Mouse (Mus musculus) T-helper 1 cell (primary cell): Measurements from ENCODE around the gene Tom1.

Source experiments
- in situ Hi-C: fragments of 300-600 bp; cut with MboI, MseI; formaldehyde crosslinking; loops from one replicate; pipeline ENCODE4 v1.15.1; 2025; ENCODE audit warnings: high pct_unique_total_duplicates

Gene Tom1

GRCm38 (mm10) chr8:75042171-75042570, 8.7 kb downstream of the Tom1 start:
- in situ Hi-C loops, result no loop called here

DNA sequence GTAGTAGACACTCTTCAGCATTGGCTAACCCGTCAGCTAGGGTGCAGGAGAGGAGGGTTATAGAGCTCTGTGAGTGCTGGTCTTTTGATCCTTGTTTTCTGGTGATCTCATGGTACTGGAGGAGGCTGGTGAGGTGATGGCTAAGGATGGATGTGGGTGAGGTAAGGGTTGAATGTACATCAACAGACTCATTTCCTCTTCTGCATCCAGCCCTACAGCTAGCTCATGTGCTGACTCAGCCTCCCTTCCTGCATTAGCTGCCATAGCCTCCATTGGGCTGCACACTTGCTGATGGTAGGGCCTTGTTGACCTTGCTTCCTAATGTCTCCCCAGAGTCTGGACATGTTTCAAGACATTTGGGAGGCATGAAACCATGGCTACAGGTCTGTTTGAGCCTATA, 9.5 kb downstream of the Tom1 start:
- in situ Hi-C loops, result no loop called here

GRCm38 (mm10) chr8:75046303-75046702, 12.8 kb downstream of the Tom1 start:
- in situ Hi-C loops, result no loop called here

GRCm38 (mm10) chr8:75047784-75048183, 14.3 kb downstream of the Tom1 start:
- in situ Hi-C loops, result no loop called here

DNA sequence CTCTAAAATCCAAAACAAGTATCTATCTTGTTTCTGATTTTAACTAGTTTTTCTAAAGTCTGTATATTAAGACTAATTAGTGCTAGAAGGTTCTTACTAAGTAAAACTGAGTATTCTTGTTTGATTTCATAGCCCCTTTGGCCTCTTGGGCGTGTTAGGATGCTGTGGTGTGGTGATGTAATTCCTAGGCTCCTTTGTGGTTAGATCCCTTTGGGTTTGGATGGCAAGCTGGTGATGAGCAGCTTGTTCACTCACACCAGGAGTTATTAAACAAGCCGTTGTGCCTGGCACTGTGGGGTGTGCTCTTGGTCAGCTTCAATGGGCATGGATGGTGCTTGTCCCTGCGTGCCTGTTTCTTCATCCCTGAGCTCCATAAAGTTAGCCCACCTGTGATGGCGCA, 19.8 kb downstream of the Tom1 start:
- in situ Hi-C loops, result loop anchor here (10.0 kb wide), 1 partner anchor 1119 kb away; no protein-coding TSS in a partner anchor

- in situ Hi-C loops, result loop anchor here (10.0 kb wide), 1 partner anchor 1121 kb away; no protein-coding TSS in a partner anchor
Measured at GRCm38 (mm10) chr8:75055673-75056072, 22.2 kb downstream of the Tom1 start.

GRCm38 (mm10) chr8:75060022-75060421, 26.5 kb downstream of the Tom1 start:
- in situ Hi-C loops, result no loop called here

- in situ Hi-C loops, result no loop called here
Measured at GRCm38 (mm10) chr8:75060815-75061214, 27.3 kb downstream of the Tom1 start.

- in situ Hi-C loops, result no loop called here
Measured at GRCm38 (mm10) chr8:75063290-75063689, 29.8 kb downstream of the Tom1 start.

- in situ Hi-C loops, result no loop called here
Measured at GRCm38 (mm10) chr8:75064790-75065189, 31.3 kb downstream of the Tom1 start.

DNA sequence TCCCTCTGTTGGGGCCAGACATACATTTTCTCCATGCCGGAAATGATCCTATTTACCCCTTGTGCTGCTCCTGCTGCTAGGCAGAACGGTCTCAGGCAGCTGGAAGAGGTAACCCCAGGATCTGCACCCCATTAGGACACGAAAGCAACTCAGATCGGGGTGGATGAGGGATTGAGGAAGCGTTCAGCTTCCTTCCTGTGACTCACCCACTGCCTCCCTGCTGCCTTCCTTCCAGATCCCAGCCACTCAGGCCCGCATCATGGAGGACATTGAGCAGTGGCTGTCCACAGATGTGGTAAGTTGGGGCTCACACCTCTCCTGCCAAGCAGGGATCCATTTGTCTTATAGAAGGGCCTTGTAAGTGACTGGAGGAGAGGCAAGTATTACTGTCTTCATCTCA, 33.8 kb downstream of the Tom1 start:
- in situ Hi-C loops, result no loop called here

DNA sequence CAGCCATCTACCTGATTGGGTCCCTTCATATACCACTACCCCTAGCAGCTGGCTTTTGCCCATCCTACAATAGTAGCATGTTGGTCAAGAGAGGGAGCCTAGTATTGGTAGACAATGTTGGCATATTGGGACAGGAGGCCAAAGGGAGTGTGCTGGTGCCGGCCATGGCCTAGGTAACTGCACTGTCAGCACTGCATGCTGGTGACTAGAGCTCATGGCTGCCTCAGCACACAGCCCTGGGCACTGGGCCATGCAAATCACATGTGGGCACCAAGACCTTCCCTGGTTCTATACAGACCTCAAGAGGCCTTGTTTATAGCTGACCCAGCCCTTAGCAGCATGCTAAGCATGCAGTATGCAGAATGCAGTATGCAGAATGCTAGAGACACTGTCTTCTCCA, 36.8 kb downstream of the Tom1 start:
- in situ Hi-C loops, result loop anchor here (5.0 kb wide), 2 partner anchors 42 to 147 kb away; no protein-coding TSS in a partner anchor

- in situ Hi-C loops, result loop anchor here (5.0 kb wide), 2 partner anchors 41 to 146 kb away; no protein-coding TSS in a partner anchor
Measured at GRCm38 (mm10) chr8:75071627-75072346, 38.3 kb downstream of the Tom1 start.

GRCm38 (mm10) chr8:75074876-75075275, 41.4 kb downstream of the Tom1 start:
- in situ Hi-C loops, result loop anchor here (5.0 kb wide), 2 partner anchors 37 to 142 kb away; no protein-coding TSS in a partner anchor

DNA sequence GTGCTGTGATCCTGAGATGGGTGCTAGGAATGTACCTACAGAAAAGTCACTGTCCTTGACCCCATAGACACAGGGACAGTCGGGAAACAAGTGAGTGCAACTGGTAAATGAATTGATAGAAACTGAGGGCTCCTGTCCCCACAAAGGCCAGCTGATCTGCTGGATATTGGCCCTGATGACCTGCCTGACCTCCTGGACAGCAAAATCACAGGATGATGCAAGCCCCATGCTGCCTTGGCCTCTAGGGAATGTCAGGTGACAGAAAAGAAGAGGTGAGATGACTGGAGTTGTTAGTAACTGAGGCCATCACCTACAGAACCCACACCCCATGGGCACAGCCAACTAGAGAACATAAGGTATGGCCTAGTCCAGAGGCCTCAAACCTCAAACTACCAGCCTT, 44.7 kb downstream of the Tom1 start:
- in situ Hi-C loops, result no loop called here

- in situ Hi-C loops, result no loop called here
Measured at GRCm38 (mm10) chr8:75078851-75079250, 45.3 kb downstream of the Tom1 start.

- in situ Hi-C loops, result no loop called here
Measured at GRCm38 (mm10) chr8:75081364-75082040, 48.0 kb downstream of the Tom1 start.

DNA sequence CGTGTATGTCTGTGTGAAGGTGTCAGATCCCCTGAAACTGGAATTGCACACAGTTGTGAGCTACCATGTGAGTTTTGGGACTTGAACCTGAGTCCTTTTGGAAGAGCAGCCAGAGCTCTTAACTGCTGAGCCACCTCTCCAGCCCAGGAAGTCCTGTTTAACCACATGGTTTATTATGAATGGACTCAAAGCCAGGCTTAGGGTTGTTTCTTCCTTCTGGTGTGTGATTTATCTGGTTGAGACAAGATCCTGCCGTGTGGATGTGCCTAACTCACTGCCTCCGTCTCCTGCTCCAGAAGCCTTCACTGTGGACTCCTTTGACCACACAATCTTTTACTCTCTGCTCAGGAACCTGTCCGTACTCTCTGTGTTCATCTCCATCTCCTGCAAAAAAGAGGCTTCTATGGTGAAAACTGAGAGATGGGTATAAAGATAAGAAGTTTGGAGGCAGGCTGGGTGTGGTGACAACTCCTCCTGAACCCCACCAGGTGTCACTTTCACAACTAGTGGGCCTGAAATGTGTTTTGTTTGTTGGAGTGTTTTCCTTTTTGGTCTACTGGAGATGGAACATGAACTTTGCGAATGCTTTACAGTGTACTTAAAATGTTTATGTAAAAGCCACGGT, 48.8 kb downstream of the Tom1 start:
- in situ Hi-C loops, result no loop called here

DNA sequence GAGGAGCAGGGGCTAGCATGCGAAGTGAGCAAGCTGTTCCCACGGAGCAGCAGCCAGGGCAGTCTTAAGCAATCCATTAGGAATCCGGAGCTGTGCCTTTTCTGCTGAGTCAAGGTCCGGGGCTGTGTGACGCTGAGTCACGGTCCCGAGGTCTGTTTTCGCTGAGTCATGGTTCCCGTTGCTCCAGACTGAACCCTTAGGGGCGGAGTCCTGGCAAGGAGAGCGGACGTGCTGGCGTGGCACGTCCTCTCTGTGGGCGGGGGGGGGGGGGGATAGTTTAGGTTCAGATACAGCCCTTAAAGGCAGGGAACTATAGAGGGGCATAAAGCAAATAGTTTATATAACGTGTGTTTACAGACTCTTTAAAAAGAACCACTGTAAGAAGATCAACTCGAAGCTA, 50.3 kb downstream of the Tom1 start:
- in situ Hi-C loops, result no loop called here

DNA sequence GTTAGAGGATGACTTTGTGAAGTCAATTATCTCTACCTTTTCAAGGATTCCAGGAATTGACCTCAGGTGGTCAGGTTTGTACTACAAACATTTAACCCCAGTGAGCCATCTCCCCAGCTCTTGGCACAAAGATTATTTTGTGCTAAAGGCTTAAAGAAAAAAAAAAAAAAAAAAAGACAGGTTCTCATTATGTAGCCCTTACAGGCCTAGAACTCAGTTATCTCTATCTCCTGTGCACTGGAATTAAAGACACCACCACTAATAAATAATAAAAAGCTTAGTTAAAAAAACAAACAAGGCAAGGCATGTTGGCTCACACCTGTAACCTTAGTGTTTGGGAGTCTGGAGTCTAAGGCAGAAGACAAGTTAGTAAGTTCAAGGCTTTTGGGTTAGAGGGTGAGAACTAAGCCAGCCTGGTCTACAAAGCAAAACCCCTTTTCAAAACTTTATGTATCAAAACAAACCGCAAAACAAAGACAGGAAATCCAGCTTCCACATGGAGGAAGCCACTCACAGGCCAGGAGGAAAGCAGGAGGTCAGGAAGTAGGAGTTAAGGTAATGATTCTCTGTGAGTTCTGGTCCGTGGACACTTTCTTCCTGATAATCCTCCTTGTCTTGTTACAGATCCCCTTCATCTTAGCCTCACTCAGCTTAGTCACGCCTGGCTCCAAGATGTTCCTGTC, 51.0 kb downstream of the Tom1 start:
- in situ Hi-C loops, result no loop called here

DNA sequence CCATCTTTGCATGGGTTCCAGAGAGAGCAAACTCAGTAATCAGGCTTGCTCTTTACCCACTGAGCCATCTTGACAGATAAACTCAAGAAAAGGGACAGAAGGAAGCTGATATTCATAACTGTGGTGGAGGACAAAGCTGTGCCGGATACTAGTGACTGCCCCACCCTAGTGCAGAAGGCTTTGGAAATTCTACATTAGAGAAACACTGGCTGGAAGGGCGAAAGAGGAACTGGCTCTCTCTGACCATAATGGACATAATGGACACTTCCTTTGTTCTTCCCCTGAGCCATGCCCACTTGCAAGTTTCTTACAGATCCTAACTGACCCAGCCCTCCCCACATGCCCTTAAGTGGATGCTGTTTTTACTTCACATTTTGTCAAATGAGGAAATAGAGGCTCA, 52.5 kb downstream of the Tom1 start:
- in situ Hi-C loops, result no loop called here

DNA sequence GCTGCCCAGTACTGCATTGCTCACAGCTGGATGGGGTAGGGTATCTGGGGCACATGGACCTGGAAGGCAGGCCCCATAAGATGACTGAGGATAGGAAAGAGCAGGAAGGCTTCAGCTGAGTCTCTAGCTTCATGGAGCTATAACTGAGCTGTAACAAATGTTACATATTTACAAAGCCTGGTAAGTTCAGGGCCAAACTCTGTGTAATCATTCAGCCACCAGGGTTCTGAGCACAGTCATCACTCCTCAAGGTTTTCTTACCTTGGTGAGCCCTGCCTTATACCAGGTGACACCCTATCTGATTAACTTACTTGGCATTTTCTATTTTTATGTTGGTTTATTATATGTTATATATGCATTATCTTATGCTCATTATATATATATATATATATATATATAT, 53.6 kb downstream of the Tom1 start:
- in situ Hi-C loops, result no loop called here
